Mouse (Mus musculus) MEL (cell line): ENCODE data around the gene Gpr34. TPM values are rescaled to one million over a fixed set of nuclear protein-coding genes. Genes with fewer than 3 reads are reported as not detected.
A peak's percentile ranks its signal among the peaks of the same experiment; 100 is the strongest.

Experiments
- DNase-seq: peaks from one replicate; pipeline ENCODE4 v3.0.0; 2011; ENCODE audit warnings: low read depth, low spot score
- H3K27ac ChIP-seq: 2 replicates; pipeline ENCODE4 v1.5.1; 2012; ENCODE audit warnings: low read depth, mild to moderate bottlenecking, control low read depth, low read length, moderate library complexity; ENCODE audit not compliant: control insufficient read depth
- H3K27me3 ChIP-seq, 2 experiments: fragments of 150-350 bp in 1 of 2; sonication (generic) in 1 of 2; 2 replicates each; pipeline ENCODE4 v1.6.1; 2012; ENCODE audit warnings: low read length in 2 of 2, mild to moderate bottlenecking in 2 of 2, improper control_type of control experiment in 1 of 2, moderate library complexity in 1 of 2; ENCODE audit not compliant: insufficient read depth in 2 of 2, control insufficient read depth in 1 of 2
- H3K36me3 ChIP-seq, 2 experiments: 2 replicates each; pipeline ENCODE4 v1.6.1; 2012 to 2014; ENCODE audit warnings: low read length in 2 of 2, improper control_type of control experiment in 1 of 2, inconsistent platforms in 1 of 2, mild to moderate bottlenecking in 1 of 2; ENCODE audit not compliant: insufficient read depth in 2 of 2, control insufficient read depth in 1 of 2
- H3K4me1 ChIP-seq, 2 experiments: fragments of 150-350 bp in 1 of 2; sonication (generic) in 1 of 2; 2 replicates each; pipeline ENCODE4 v1.6.1; 2012; ENCODE audit warnings: low read length in 2 of 2, improper control_type of control experiment in 1 of 2, mild to moderate bottlenecking in 1 of 2; ENCODE audit not compliant: insufficient read depth in 2 of 2, control insufficient read depth in 1 of 2
- H3K4me3 ChIP-seq, 2 experiments: fragments of 150-350 bp in 1 of 2; sonication (generic) in 1 of 2; 2 replicates each; pipeline ENCODE4 v1.5.1; 2012; ENCODE audit warnings: low read depth in 2 of 2, low read length in 2 of 2, mild to moderate bottlenecking in 2 of 2, moderate library complexity in 2 of 2, control low read depth in 1 of 2, improper control_type of control experiment in 1 of 2; ENCODE audit not compliant: control insufficient read depth in 1 of 2, insufficient read depth in 1 of 2
- H3K79me2 ChIP-seq: 2 replicates; pipeline ENCODE4 v1.6.1; 2012; ENCODE audit warnings: mild to moderate bottlenecking, low read length, moderate library complexity; ENCODE audit not compliant: control insufficient read depth, poor library complexity, insufficient read depth
- H3K9ac ChIP-seq: 2 replicates; pipeline ENCODE4 v1.6.1; 2012; ENCODE audit warnings: low read depth, mild to moderate bottlenecking, control low read depth, low read length, moderate library complexity; ENCODE audit not compliant: control insufficient read depth, poor library complexity, severe bottlenecking
- H3K9me3 ChIP-seq: fragments of 150-350 bp; sonication (generic); replicated peaks from 2 replicates; pipeline ENCODE4 v1.6.1; 2012; ENCODE audit warnings: mild to moderate bottlenecking, low read length, improper control_type of control experiment, moderate library complexity; ENCODE audit not compliant: insufficient read depth
- ELF1 ChIP-seq: IDR thresholded peaks from 2 replicates; pipeline ENCODE4 v1.6.1; 2014; ENCODE audit warnings: low read depth, mild to moderate bottlenecking, inconsistent platforms, low read length, improper control_type of control experiment, moderate library complexity
- EP300 ChIP-seq, 2 experiments: IDR thresholded peaks; 2 replicates each; pipeline ENCODE4 v1.6.1; 2011; ENCODE audit warnings: improper control_type of control experiment in 2 of 2, low read length in 2 of 2, low read depth in 1 of 2, mild to moderate bottlenecking in 1 of 2
- ETS1 ChIP-seq: IDR thresholded peaks from 2 replicates; pipeline ENCODE4 v1.6.1; 2012; ENCODE audit warnings: low read depth, mild to moderate bottlenecking, inconsistent platforms, low read length, improper control_type of control experiment, moderate library complexity
- GATA1 ChIP-seq: IDR thresholded peaks from 2 replicates; pipeline ENCODE4 v1.6.1; 2011; ENCODE audit warnings: low read depth, low read length, improper control_type of control experiment
- HCFC1 ChIP-seq: IDR thresholded peaks from 2 replicates; pipeline ENCODE4 v1.6.1; 2012; ENCODE audit warnings: low read depth, mild to moderate bottlenecking, inconsistent platforms, low read length, improper control_type of control experiment, moderate library complexity
- MYB ChIP-seq: IDR thresholded peaks from 2 replicates; pipeline ENCODE4 v1.6.1; 2011; ENCODE audit warnings: mild to moderate bottlenecking, low read depth, low read length, improper control_type of control experiment
- NRF1 ChIP-seq: IDR thresholded peaks from 2 replicates; pipeline ENCODE4 v1.6.1; 2014; ENCODE audit warnings: low read depth, mild to moderate bottlenecking, inconsistent platforms, low read length, improper control_type of control experiment, moderate library complexity; ENCODE audit not compliant: poor library complexity, insufficient read depth, severe bottlenecking
- POLR2A ChIP-seq, 2 experiments: IDR thresholded peaks; 2 replicates each; pipeline ENCODE4 v1.6.1; 2011 to 2012; ENCODE audit warnings: low read length in 2 of 2, mild to moderate bottlenecking in 2 of 2, control low read depth in 1 of 2, improper control_type of control experiment in 1 of 2, low read depth in 1 of 2, moderate library complexity in 1 of 2; ENCODE audit not compliant: control insufficient read depth in 1 of 2, insufficient read depth in 1 of 2, poor library complexity in 1 of 2
- SIN3A ChIP-seq: IDR thresholded peaks from 2 replicates; pipeline ENCODE4 v1.6.1; 2012; ENCODE audit warnings: low read length, improper control_type of control experiment, inconsistent platforms
- TAL1 ChIP-seq: IDR thresholded peaks from 2 replicates; pipeline ENCODE4 v1.6.1; 2012; ENCODE audit warnings: mild to moderate bottlenecking, inconsistent platforms, low read length, moderate library complexity, mixed read lengths
- TBP ChIP-seq: IDR thresholded peaks from 2 replicates; pipeline ENCODE4 v1.8.0; 2011; ENCODE audit warnings: low read depth, low read length, improper control_type of control experiment
- TCF12 ChIP-seq: IDR thresholded peaks from 2 replicates; pipeline ENCODE4 v1.6.1; 2014; ENCODE audit warnings: low read depth, mild to moderate bottlenecking, inconsistent platforms, low read length, improper control_type of control experiment, moderate library complexity
- ZNF384 ChIP-seq: IDR thresholded peaks from 2 replicates; pipeline ENCODE4 v1.6.1; 2012; ENCODE audit warnings: low read depth, mild to moderate bottlenecking, inconsistent platforms, low read length, improper control_type of control experiment
- polyA plus RNA-seq, 2 experiments: library from polyadenylated mRNA; stranded (reverse) in 1 of 2; unstranded in 1 of 2; fragments of >175 nt in 1 of 2; fragments of >200 nt in 1 of 2; gene quantifications; 2 replicates each; pipeline versions ENCODE4 v1.2.1 to v1.2.4; 2012; ENCODE audit warnings: low replicate concordance in 2 of 2, low read depth in 1 of 2; ENCODE audit not compliant: insufficient read length in 2 of 2, insufficient read depth in 1 of 2, missing spikeins in 1 of 2
- total RNA-seq: library from RNA; depleted of rRNA; stranded (reverse); fragments of 300-350 nt; gene quantifications from 2 replicates; pipeline ENCODE4 v1.2.3, GENCODE M21; 2012

The Gpr34 gene
- total and polyA plus RNA-seq, 3 experiments: 0.04 TPM; not detected in 2

- TF ChIP-seq SIN3A (0 out of 2 replicates have a peak, but pooled peaks have one; percentile 35), NRF1 (no peak), TAL1 (no peak), HCFC1 (no peak)
- TF ChIP-seq, all 39 proteins: peak for 5
These were observed 20.8 kb upstream of the Gpr34 start (continued) for GRCm38 (mm10) chrX:13611114-13611513.

- no peaks in the 10 kb centered on the region for H3K9me3 ChIP-seq
- peak overlapping the region in 1 of 2 experiments; percentile 3; a peak in 2 of 4 replicates for H3K4me3 ChIP-seq
- H3K79me2 ChIP-seq: 0 out of 2 replicates have a peak, but pooled peaks cover 2% of the 10 kb centered on the region
- TF ChIP-seq MYB (0 out of 2 replicates have a peak, but pooled peaks have one; percentile 35), GATA1 (peak; percentile 42; the same call in 1 of the 2 replicates), POLR2A (IDR thresholded peaks at IDR 0.05; ENCODE audit: control insufficient read depth in 1 of 2, insufficient read depth in 1 of 2, low read depth in 1 of 2, low read length in 2 of 2, poor library complexity in 1 of 2) (no peak), ETS1 (peak; percentile 71), EP300 (IDR thresholded peaks at IDR 0.05; ENCODE audit: low read depth in 1 of 2, low read length in 2 of 2) (peak; percentile 57 to 90), TCF12 (peak; percentile 51; the same call in 1 of the 2 replicates), ELF1 (no peak), NRF1 (no peak)
- TF ChIP-seq, all 39 proteins: peak for 5
- Histone ChIP-seq H3K27me3 (no peaks in the 10 kb centered on the region), H3K9ac (peak overlapping the region; percentile 5; the same call in 1 of the 2 replicates), H3K36me3 (peaks cover 0 to 23% of the 10 kb centered on the region in 2 experiments; a peak in 2 of 4 replicates), H3K27ac (peak overlapping the region; percentile 62), H3K4me1 (peaks cover 10 to 25% of the 10 kb centered on the region in 2 experiments)
- DNase-seq: peak; percentile 40
These were observed 19.8 kb upstream of the Gpr34 start for GRCm38 (mm10) chrX:13612115-13612514.

- H3K27me3 ChIP-seq: no peaks in the 10 kb centered on the region
- H3K4me1 ChIP-seq: peaks cover 18 to 35% of the 10 kb centered on the region in 2 experiments
- H3K27ac ChIP-seq: peak overlapping the region; percentile 10; the same call in 1 of the 2 replicates
- DNase-seq: peak; percentile 65
- H3K36me3 ChIP-seq: peaks cover 0 to 34% of the 10 kb centered on the region in 2 experiments; a peak in 2 of 4 replicates
- H3K79me2 ChIP-seq: no peaks in the 10 kb centered on the region
- H3K4me3 ChIP-seq: no peak overlapping the region
- TF ChIP-seq ETS1 (peak; percentile 16; the same call in 1 of the 2 replicates), MYB (no peak), ZNF384 (no peak), TBP (peak; percentile 69; the same call in 1 of the 2 replicates)
- H3K9me3 ChIP-seq: no peaks in the 10 kb centered on the region
- H3K9ac ChIP-seq: no peak overlapping the region
These were observed 15.2 kb upstream of the Gpr34 start for GRCm38 (mm10) chrX:13616726-13617125.
